Mouse (Mus musculus) hindbrain, postnatal 0 days (tissue): Measurements from ENCODE around the gene Atoh8. TPM values are rescaled to one million over a fixed set of nuclear protein-coding genes. Genes with fewer than 3 reads are reported as not detected.

Source experiments
- ATAC-seq: fragments of 200-750 bp; cut with Nextera tagmentation; 2 replicates; pipeline ENCODE4 v1.8.0; 2017; ENCODE audit warnings: mild to moderate bottlenecking, moderate TSS enrichment, moderate library complexity
- DNase-seq: peaks from one replicate; pipeline ENCODE4 v3.0.0-alpha.2; 2015; ENCODE audit warnings: low spot score
- H3K27ac ChIP-seq: fragments of 300-500 bp; sonication (generic); 2 replicates; pipeline ENCODE4 v1.5.1; 2014; ENCODE audit warnings: mild to moderate bottlenecking
- H3K27me3 ChIP-seq: fragments of 300-500 bp; sonication (generic); 2 replicates; pipeline ENCODE4 v1.6.1; 2014; ENCODE audit warnings: low read length, mixed read lengths; ENCODE audit not compliant: insufficient read depth
- H3K36me3 ChIP-seq: fragments of 300-500 bp; sonication (generic); 2 replicates; pipeline ENCODE4 v1.6.1; 2014; ENCODE audit warnings: low read length, mixed read lengths; ENCODE audit not compliant: insufficient read depth
- H3K4me1 ChIP-seq: fragments of 300-500 bp; sonication (generic); 2 replicates; pipeline ENCODE4 v1.6.1; 2014; ENCODE audit warnings: antibody characterized with exemption, low read length, mixed read lengths; ENCODE audit not compliant: insufficient read depth
- H3K4me2 ChIP-seq: fragments of 300-500 bp; sonication (generic); 2 replicates; pipeline ENCODE4 v1.6.1; 2014; ENCODE audit warnings: low read depth, mild to moderate bottlenecking, low read length, moderate library complexity, mixed read lengths
- H3K4me3 ChIP-seq: fragments of 300-500 bp; sonication (generic); 2 replicates; pipeline ENCODE4 v1.5.1; 2014; ENCODE audit warnings: low read length
- H3K9ac ChIP-seq: fragments of 300-500 bp; sonication (generic); replicated peaks from 2 replicates; pipeline ENCODE4 v1.6.1; 2014; ENCODE audit warnings: mild to moderate bottlenecking, low read length, moderate library complexity, mixed read lengths
- H3K9me3 ChIP-seq: fragments of 300-500 bp; sonication (generic); 2 replicates; pipeline ENCODE4 v1.6.1; 2016; ENCODE audit warnings: low read length, mixed read lengths
- CTCF ChIP-seq: IDR thresholded peaks from 2 replicates; pipeline ENCODE4 v1.5.1; 2016; ENCODE audit warnings: antibody characterized with exemption, control low read depth, low read depth
- WGBS: fragments of 180-500 bp; shearing (Covaris S2); extraction: QIAGEN DNeasy Blood & Tissue Kit; methylation state at CpG from one replicate; pipeline ENCODE4 v1.1.7; 2014; 5-methylcytosine and 5-hydroxymethylcytosine counted together
- polyA plus RNA-seq: library from polyadenylated mRNA; unstranded; fragments of >200 nt; fragmentation: Nextera tagmentation; extraction: Ambion mirVana; gene quantifications from 2 replicates; pipeline ENCODE4 v1.2.1, GENCODE M21; 2015
- total RNA-seq: library from RNA; depleted of rRNA; stranded (reverse); fragments of >200 nt; gene quantifications from 2 replicates; pipeline ENCODE4 v1.2.3, GENCODE M21; 2014

Gene Atoh8
- total and polyA plus RNA-seq, 2 experiments from 2014 or later = 5.2 to 8.1 TPM

GRCm38 (mm10) chr6:72189061-72189863, 46.1 kb downstream of the Atoh8 start:
- WGBS = 5% methylated on average over 27 of the region's 29 CpGs
- Histone ChIP-seq H3K36me3 (no peaks in the 10 kb centered on the region), H3K9me3 (no peaks in the 10 kb centered on the region), H3K4me1 (peaks cover 9% of the 10 kb centered on the region), H3K4me3 (peak overlapping the region; percentile 21; the same call in 1 of the 2 replicates), H3K9ac (peak overlapping the region; percentile 41; the same call in 1 of the 2 replicates), H3K27me3 (0 out of 2 replicates have a peak, but pooled peaks cover 4% of the 10 kb centered on the region), H3K27ac (no peak overlapping the region), H3K4me2 (peak overlapping the region; percentile 53)
- TF ChIP-seq CTCF = no peak
- ATAC-seq = peak; percentile 21; the same call in 1 of the 2 replicates
- peak; percentile 54 for DNase-seq

GRCm38 (mm10) chr6:72186809-72187208, 48.6 kb downstream of the Atoh8 start:
- Histone ChIP-seq H3K4me1 (peaks cover 9% of the 10 kb centered on the region), H3K9me3 (no peaks in the 10 kb centered on the region), H3K4me2 (no peak overlapping the region), H3K27me3 (0 out of 2 replicates have a peak, but pooled peaks cover 4% of the 10 kb centered on the region), H3K36me3 (no peaks in the 10 kb centered on the region), H3K27ac (no peak overlapping the region), H3K4me3 (no peak overlapping the region), H3K9ac (no peak overlapping the region)
- DNase-seq (no peak), ATAC-seq (no peak)
- WGBS = 70% methylated on average over 6 of the region's 6 CpGs
- peak; percentile 2; the same call in 1 of the 2 replicates for TF ChIP-seq CTCF

- Histone ChIP-seq H3K4me1 (peaks cover 9% of the 10 kb centered on the region), H3K9ac (no peak overlapping the region), H3K36me3 (no peaks in the 10 kb centered on the region), H3K4me2 (no peak overlapping the region), H3K4me3 (no peak overlapping the region), H3K9me3 (no peaks in the 10 kb centered on the region), H3K27me3 (0 out of 2 replicates have a peak, but pooled peaks cover 2% of the 10 kb centered on the region), H3K27ac (no peak overlapping the region)
- DNase-seq = peak; percentile 83
- peak; percentile 98 for TF ChIP-seq CTCF
- peak; percentile 76 for ATAC-seq
- 2% methylated on average over 6 of the region's 6 CpGs for WGBS
These were observed 49.4 kb downstream of the Atoh8 start for GRCm38 (mm10) chr6:72185893-72186490.

GRCm38 (mm10) chr6:72184576-72184975, 50.8 kb downstream of the Atoh8 start:
- TF ChIP-seq CTCF = no peak
- WGBS = 80% methylated on average over 5 of the region's 5 CpGs
- H3K4me1 ChIP-seq = peaks cover 8% of the 10 kb centered on the region
- no peak overlapping the region for H3K9ac ChIP-seq
- H3K9me3 ChIP-seq = no peaks in the 10 kb centered on the region
- H3K36me3 ChIP-seq = no peaks in the 10 kb centered on the region
- ATAC-seq (no peak), DNase-seq (no peak)
- H3K27ac ChIP-seq = no peak overlapping the region
- no peak overlapping the region for H3K4me3 ChIP-seq
- H3K27me3 ChIP-seq = no peaks in the 10 kb centered on the region
- H3K4me2 ChIP-seq = no peak overlapping the region

- no peak for TF ChIP-seq CTCF
- H3K4me3 ChIP-seq = no peak overlapping the region
- H3K4me2 ChIP-seq = no peak overlapping the region
- H3K4me1 ChIP-seq = no peaks in the 10 kb centered on the region
- WGBS = 86% methylated on average over 12 of the region's 12 CpGs
- no peaks in the 10 kb centered on the region for H3K27me3 ChIP-seq
- ATAC-seq = no peak
- no peak overlapping the region for H3K27ac ChIP-seq
- no peaks in the 10 kb centered on the region for H3K36me3 ChIP-seq
- H3K9me3 ChIP-seq = no peaks in the 10 kb centered on the region
- DNase-seq = no peak
- no peak overlapping the region for H3K9ac ChIP-seq
These were observed 55.5 kb downstream of the Atoh8 start for GRCm38 (mm10) chr6:72179562-72180502.

GRCm38 (mm10) chr6:72179006-72179405, 56.4 kb downstream of the Atoh8 start:
- Histone ChIP-seq H3K4me1 (no peaks in the 10 kb centered on the region), H3K4me2 (no peak overlapping the region), H3K4me3 (no peak overlapping the region), H3K9ac (no peak overlapping the region), H3K27ac (no peak overlapping the region), H3K9me3 (no peaks in the 10 kb centered on the region), H3K36me3 (no peaks in the 10 kb centered on the region), H3K27me3 (no peaks in the 10 kb centered on the region)
- DNase-seq (no peak), ATAC-seq (no peak)
- no peak for TF ChIP-seq CTCF
- WGBS = 89% methylated on average over 3 of the region's 3 CpGs
